13 mouse cellular contexts compared by ENCODE assay signal in genomic region chr10:99840179-99840876, GRCm38 (mm10).
DNase-seq lines count a peak whose midpoint lies in the region; ATAC-seq and TF ChIP-seq lines count a peak whose summit lies in the region.
"Had no signal": no experiment of that assay in that cellular context is flagged by ENCODE, and none has a peak within 500 bp of the region (broad histone marks: within the 10 kb centered on the region; RNA-seq: fewer than 3 reads in every experiment).

No protein-coding gene starts in this region.

- H3K27me3 ChIP-seq in heart, embryonic 10.5 days (ENCODE audit: insufficient read depth, poor library complexity, severe bottlenecking): no peaks in the 10 kb centered on the region
- H3K27me3 ChIP-seq in kidney, adult 2 months (replicated peaks; ENCODE audit: control insufficient read depth, insufficient read depth, low read length): no peaks in the 10 kb centered on the region
- H3K27me3 ChIP-seq in lung, embryonic 16.5 days (ENCODE audit: control insufficient read depth, insufficient read depth, low read depth, low read length): no peaks in the 10 kb centered on the region
- H3K27me3 ChIP-seq in forebrain, embryonic 14.5 days (replicated peaks; ENCODE audit: control insufficient read depth, insufficient read depth, low read length): no peaks in the 10 kb centered on the region
- H3K27me3 ChIP-seq: forebrain, embryonic 15.5 days; heart, embryonic 13.5 days; limb, embryonic 15.5 days; megakaryocyte, embryonic 14.5 days had no signal

- no peaks in the 10 kb centered on the region for H3K36me3 ChIP-seq in heart, embryonic 10.5 days
- no peaks in the 10 kb centered on the region for H3K36me3 ChIP-seq in kidney, adult 2 months (ENCODE audit: control insufficient read depth, insufficient read depth, low read length)
- no peaks in the 10 kb centered on the region for H3K36me3 ChIP-seq in lung, embryonic 16.5 days (ENCODE audit: control insufficient read depth, insufficient read depth, low read length)
- no peaks in the 10 kb centered on the region for H3K36me3 ChIP-seq in forebrain, embryonic 14.5 days (ENCODE audit: control insufficient read depth, insufficient read depth, low read length)
- H3K36me3 ChIP-seq: forebrain, embryonic 15.5 days; heart, embryonic 13.5 days; limb, embryonic 15.5 days had no signal

- no peak overlapping the region for H3K9ac ChIP-seq in lung, embryonic 16.5 days (ENCODE audit: low read length)
- no peak overlapping the region for H3K9ac ChIP-seq in forebrain, embryonic 14.5 days (ENCODE audit: low read length)
- H3K9ac ChIP-seq: forebrain, embryonic 15.5 days; heart, embryonic 13.5 days; limb, embryonic 15.5 days had no signal

- no peak for TF ChIP-seq CTCF in kidney, adult 2 months (conservative IDR thresholded peaks at IDR 0.05; ENCODE audit: insufficient read depth, insufficient read length, low read depth, low read length)

- no peak overlapping the region for H3K4me3 ChIP-seq in heart, embryonic 10.5 days
- no peak overlapping the region for H3K4me3 ChIP-seq in kidney, adult 2 months (ENCODE audit: insufficient read depth, low read depth, low read length)
- H3K4me3 ChIP-seq in lung, embryonic 16.5 days (ENCODE audit: low read length): no peak overlapping the region
- no peak overlapping the region for H3K4me3 ChIP-seq in forebrain, embryonic 14.5 days (ENCODE audit: low read depth, low read length)
- H3K4me3 ChIP-seq: forebrain, embryonic 15.5 days; heart, embryonic 13.5 days; limb, embryonic 15.5 days; megakaryocyte, embryonic 14.5 days had no signal

- H3K4me1 ChIP-seq in heart, embryonic 10.5 days: peaks cover 7% of the 10 kb centered on the region
- H3K4me1 ChIP-seq in kidney, adult 2 months (ENCODE audit: control insufficient read depth, insufficient read depth, low read length): no peaks in the 10 kb centered on the region
- peaks cover 18% of the 10 kb centered on the region for H3K4me1 ChIP-seq in lung, embryonic 16.5 days (replicated peaks; ENCODE audit: control insufficient read depth, insufficient read depth, low read length)
- no peaks in the 10 kb centered on the region for H3K4me1 ChIP-seq in forebrain, embryonic 14.5 days (ENCODE audit: control insufficient read depth, insufficient read depth, low read length)
- H3K4me1 ChIP-seq: forebrain, embryonic 15.5 days; megakaryocyte, embryonic 14.5 days had no signal

- H3K27ac ChIP-seq in heart, embryonic 10.5 days: no peak overlapping the region
- no peak overlapping the region for H3K27ac ChIP-seq in kidney, adult 2 months (ENCODE audit: insufficient read depth, low read depth, low read length)
- peak overlapping the region; percentile 56 for H3K27ac ChIP-seq in lung, embryonic 16.5 days (ENCODE audit: low read length)
- H3K27ac ChIP-seq in forebrain, embryonic 14.5 days (ENCODE audit: low read depth, low read length): no peak overlapping the region
- H3K27ac ChIP-seq: forebrain, embryonic 15.5 days; heart, embryonic 13.5 days; limb, embryonic 15.5 days had no signal

- peak; percentile 95 for DNase-seq in heart, adult 11 months
- DNase-seq in heart, embryonic 10.5 days (ENCODE audit: low spot score): no peak
- DNase-seq in heart, adult 9 months (ENCODE audit: low spot score in 2 of 2): peak; percentile 38 to 80
- DNase-seq in kidney, adult 2 months: peak; percentile 48
- DNase-seq in forebrain, embryonic 14.5 days (ENCODE audit: low spot score): no peak
- DNase-seq in T-cell, adult 2 months (ENCODE audit: low spot score): no peak

- 73% methylated on average over 10 of the region's 10 CpGs for WGBS in heart, embryonic 10.5 days
- WGBS in kidney, adult 2 months: 72% methylated on average over 10 of the region's 10 CpGs
- WGBS in lung, embryonic 16.5 days: 44% methylated on average over 10 of the region's 10 CpGs
- 91% methylated on average over 10 of the region's 10 CpGs for WGBS in forebrain, embryonic 14.5 days

- no peak overlapping the region for H3K4me2 ChIP-seq in lung, embryonic 16.5 days (ENCODE audit: low read depth, low read length)
- H3K4me2 ChIP-seq in forebrain, embryonic 14.5 days (ENCODE audit: low read length): no peak overlapping the region
- H3K4me2 ChIP-seq: forebrain, embryonic 15.5 days; heart, embryonic 13.5 days; limb, embryonic 15.5 days had no signal

- TF ChIP-seq POLR2A in kidney, adult 2 months (IDR thresholded peaks at IDR 0.05; ENCODE audit: low read depth, low read length): no peak

- no peaks in the 10 kb centered on the region for H3K9me3 ChIP-seq in heart, embryonic 10.5 days
- H3K9me3 ChIP-seq in lung, embryonic 16.5 days (ENCODE audit: control insufficient read depth, low read length): no peaks in the 10 kb centered on the region
- no peaks in the 10 kb centered on the region for H3K9me3 ChIP-seq in forebrain, embryonic 14.5 days (replicated peaks; ENCODE audit: control insufficient read depth, low read length)
- H3K9me3 ChIP-seq: forebrain, embryonic 15.5 days; heart, embryonic 13.5 days; limb, embryonic 15.5 days had no signal

- peak; percentile 77 for ATAC-seq in lung, embryonic 16.5 days (ENCODE audit: low read depth)
- no peak for ATAC-seq in forebrain, embryonic 14.5 days
- ATAC-seq in erythroid progenitor cell, adult 5-6 weeks (replicated peaks; ENCODE audit: low FRiP score, poor library complexity, severe bottlenecking): no peak
- ATAC-seq: forebrain, embryonic 15.5 days; hindbrain, embryonic 16.5 days had no signal

Comparison
In these comparisons a context has a peak if more than half of its experiments do, and no peak if none do; other contexts are left out.
1. DNase-seq: peak in heart, adult 11 months (single experiment), heart, adult 9 months (2 of 2) and kidney, adult 2 months (single experiment); none in heart, embryonic 10.5 days (single experiment), forebrain, embryonic 14.5 days (single experiment) and T-cell, adult 2 months (single experiment).